Mouse (Mus musculus) telencephalon, adult 2 months (tissue): ENCODE measurements at regions not wholly inside any gene's neighbourhood (a gene's known extent, or its start where the extent isn't known, plus 50 kb on each side); places are given as distances from the start of the nearest gene placed in this dataset.

Source experiments
- DNase-seq: peaks from one replicate; pipeline ENCODE4 v3.0.0-alpha.2; 2011; ENCODE audit warnings: low read depth, low spot score

GRCm38 (mm10) chr2:147814231-147814630, 232.5 kb downstream of the Foxa2 start:
- DNase-seq = no peak

- DNase-seq = no peak
Observed at GRCm38 (mm10) chr2:147813516-147813915, 233.3 kb downstream of the Foxa2 start.

DNA sequence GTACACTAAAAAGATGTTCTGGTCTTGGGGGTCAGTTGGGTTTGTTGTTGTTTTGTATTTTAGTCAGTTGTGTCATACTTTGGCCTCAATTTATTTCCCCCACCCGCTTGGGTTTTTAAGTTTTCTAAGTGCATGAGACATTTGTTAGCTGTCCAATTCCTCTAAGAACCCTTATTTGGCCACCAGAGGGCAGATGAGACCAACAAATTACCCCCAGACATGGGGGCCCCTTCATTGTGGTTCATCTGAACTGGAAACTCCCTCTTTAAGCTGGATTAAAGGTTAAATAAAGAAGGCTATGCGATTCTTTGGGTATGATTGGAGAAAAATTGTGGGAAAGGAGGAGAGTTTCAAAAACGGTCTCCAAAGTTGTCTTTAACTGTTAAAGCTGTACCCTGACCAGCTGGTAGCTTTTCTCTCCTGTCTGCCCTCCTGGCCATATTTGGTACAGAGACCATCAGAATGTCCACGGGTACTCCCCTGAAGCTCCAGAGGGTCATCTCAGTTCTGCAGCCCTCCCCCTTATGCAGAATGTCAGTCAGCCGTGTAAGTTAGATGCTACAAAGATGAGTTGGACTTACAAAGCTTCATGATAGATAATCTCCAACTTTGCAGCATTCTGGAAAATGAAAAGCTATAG, 238.6 kb downstream of the Foxa2 start:
- DNase-seq = peak; percentile 13

GRCm38 (mm10) chr2:147803102-147803501, 243.7 kb downstream of the Foxa2 start:
- peak; percentile 13 for DNase-seq

- no peak for DNase-seq
Observed at GRCm38 (mm10) chr2:147791434-147791833, 255.3 kb downstream of the Foxa2 start.

DNA sequence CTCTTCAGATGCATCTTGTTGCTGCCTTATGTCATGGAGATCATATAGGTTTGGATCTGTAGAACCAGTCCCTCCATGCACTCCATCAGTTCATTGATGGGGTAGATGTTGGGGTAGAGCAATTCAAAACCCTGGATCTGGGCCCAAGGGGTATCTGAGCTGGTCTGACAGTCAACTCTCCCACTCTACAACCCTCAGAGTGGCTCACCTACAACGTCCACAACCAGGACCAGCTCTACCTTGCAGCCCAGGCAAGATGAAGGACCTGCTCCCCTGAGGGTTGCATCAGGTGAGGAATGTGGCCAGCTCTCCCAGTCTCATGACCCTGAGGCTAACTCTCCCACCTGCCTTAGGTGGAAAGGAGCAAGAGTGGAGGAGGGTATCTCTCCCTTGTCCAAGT, 256.9 kb downstream of the Foxa2 start:
- no peak for DNase-seq

GRCm38 (mm10) chr2:147789268-147789667, 257.5 kb downstream of the Foxa2 start:
- DNase-seq = peak; percentile 32

GRCm38 (mm10) chr2:147788001-147788400, 258.8 kb downstream of the Foxa2 start:
- DNase-seq = no peak

DNA sequence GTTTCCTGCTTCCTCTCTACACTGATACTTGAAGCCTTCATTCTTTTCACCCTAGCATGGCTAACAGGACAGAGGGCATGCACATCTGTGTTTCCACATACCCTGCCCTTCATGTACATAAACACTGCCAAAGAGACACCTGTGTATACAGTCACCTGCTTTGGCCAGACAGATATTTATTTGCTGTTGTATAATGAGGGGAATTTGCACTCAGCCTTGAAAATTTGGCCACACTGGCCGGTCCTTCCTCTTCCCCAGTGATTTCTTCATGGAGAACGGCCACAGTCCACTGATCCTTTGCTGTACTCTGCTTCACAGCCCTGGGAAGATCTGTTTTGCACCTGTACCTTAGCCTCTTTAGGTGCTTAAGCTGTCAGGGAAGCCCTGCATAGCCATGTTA, 264.3 kb downstream of the Foxa2 start:
- DNase-seq = no peak

- DNase-seq = no peak
Observed at GRCm38 (mm10) chr2:147776316-147776715, 270.5 kb downstream of the Foxa2 start.

GRCm38 (mm10) chr2:147772579-147772978, 274.2 kb downstream of the Foxa2 start:
- DNase-seq = no peak

- DNase-seq = no peak
Observed at GRCm38 (mm10) chr2:147753089-147753488, 293.7 kb downstream of the Foxa2 start.

GRCm38 (mm10) chr2:147751831-147752230, 294.9 kb downstream of the Foxa2 start:
- peak; percentile 42 for DNase-seq

- no peak for DNase-seq
Observed at GRCm38 (mm10) chr2:147748006-147748405, 298.8 kb downstream of the Foxa2 start.

GRCm38 (mm10) chr2:147743908-147744307, 302.9 kb downstream of the Foxa2 start:
- DNase-seq = no peak

GRCm38 (mm10) chr2:147738307-147738872, 308.4 kb downstream of the Foxa2 start:
- peak; percentile 35 for DNase-seq

- DNase-seq = no peak
Observed at GRCm38 (mm10) chr2:147727396-147727795, 319.4 kb downstream of the Foxa2 start.

DNA sequence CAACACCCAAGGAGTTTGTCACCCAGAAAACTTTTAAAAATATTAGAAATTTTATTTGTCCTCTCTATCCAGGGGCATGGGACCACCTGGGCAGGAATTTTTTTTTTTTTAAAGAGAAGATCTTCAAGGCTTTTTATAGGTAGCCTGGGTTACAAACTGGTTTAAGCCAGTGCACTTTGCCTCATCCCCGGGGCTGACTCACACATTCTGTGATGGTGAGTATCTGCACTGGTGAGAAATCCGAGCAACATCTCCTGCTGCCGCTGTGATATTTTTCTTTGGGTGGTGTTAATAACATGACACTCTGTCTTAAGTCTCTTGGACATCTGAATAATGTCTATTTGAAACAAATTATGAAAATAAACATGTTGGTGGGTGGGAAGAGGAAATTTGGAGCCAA, 327.8 kb downstream of the Foxa2 start:
- no peak for DNase-seq

- no peak for DNase-seq
Observed at GRCm38 (mm10) chr2:147717484-147717947, 329.3 kb downstream of the Foxa2 start.

DNA sequence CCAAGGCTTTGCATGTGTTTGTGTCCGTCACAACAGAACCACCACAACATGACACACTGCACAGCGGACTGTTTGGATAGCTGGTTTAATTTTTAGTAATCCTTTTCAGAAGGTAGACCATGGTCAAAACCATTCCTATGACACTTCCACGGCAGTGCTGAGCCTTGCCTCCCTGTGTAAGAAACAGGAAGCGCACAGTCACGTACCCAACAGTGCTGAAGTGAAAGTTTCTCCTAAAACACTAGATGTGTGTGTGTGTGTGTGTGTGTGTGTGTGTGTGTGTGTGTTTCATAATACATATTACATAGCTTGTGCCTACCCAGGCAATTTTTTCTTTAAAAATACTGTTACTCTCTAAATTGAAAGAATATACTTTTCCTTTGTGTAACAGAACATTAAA, 331.0 kb downstream of the Foxa2 start:
- DNase-seq = no peak

- DNase-seq = no peak
Observed at GRCm38 (mm10) chr2:147710593-147711265, 336.0 kb downstream of the Foxa2 start.

DNA sequence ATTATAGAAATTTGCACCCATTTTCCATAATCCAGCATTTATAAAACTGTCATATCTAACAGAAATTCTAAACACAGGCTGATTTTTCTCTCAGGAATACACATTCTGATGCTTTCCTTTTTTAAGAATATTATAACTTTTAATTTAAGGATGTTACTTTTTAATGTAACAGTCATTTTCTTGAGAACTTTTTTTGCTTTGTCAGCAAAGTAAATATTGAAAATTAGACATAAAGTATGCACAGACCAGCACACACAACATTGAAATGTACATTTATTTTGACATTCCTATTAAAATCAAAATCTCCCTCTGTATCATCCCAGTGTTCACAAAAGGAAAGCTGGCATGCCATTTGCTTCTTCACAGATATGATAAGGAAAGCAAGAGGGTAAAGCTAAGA, 337.0 kb downstream of the Foxa2 start:
- no peak for DNase-seq

DNA sequence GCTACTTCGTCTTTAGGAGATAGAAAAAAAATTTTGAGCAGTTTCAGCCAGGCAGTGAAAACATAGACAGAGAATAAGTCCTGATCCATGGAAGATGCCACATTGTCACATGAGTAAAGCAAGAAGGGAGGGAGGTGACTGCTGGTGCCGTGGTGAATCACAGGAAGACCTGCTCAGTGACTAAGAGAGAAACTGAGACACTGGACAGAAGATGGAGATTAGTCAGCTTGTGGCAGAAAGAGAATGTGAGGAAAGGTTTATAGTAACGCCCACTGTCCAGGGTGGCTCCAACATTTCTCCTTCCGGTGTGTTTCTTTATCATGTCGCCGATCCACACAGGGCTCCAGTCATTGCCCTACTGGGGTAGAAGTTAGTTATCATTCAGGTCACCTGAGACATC, 339.6 kb downstream of the Foxa2 start:
- no peak for DNase-seq
